Mouse (Mus musculus) heart, embryonic 14.5 days (tissue): Measurements from ENCODE around the gene Pipox. TPM values are rescaled to one million over a fixed set of nuclear protein-coding genes. Genes with fewer than 3 reads are reported as not detected.

Experiments
- ATAC-seq: fragments of 200-750 bp; cut with Nextera tagmentation; 2 replicates; pipeline ENCODE4 v1.8.0; 2017; ENCODE audit warnings: low read depth, moderate TSS enrichment; ENCODE audit not compliant: insufficient number of reproducible peaks, insufficient read depth, low FRiP score
- H3K27ac ChIP-seq, 2 experiments: fragments of 200-500 bp in 1 of 2; fragments of 300-500 bp in 1 of 2; sonication (generic) in 1 of 2; replicated peaks in 1 of 2; 2 replicates each; pipeline ENCODE4 v1.5.1; 2012 to 2014; ENCODE audit warnings: low read depth in 2 of 2, low read length in 2 of 2, control low read depth in 1 of 2, mild to moderate bottlenecking in 1 of 2, mixed read lengths in 1 of 2; ENCODE audit not compliant: control insufficient read depth in 1 of 2, insufficient read depth in 1 of 2
- H3K27me3 ChIP-seq: fragments of 300-500 bp; sonication (generic); 2 replicates; pipeline ENCODE4 v1.6.1; 2014; ENCODE audit warnings: mild to moderate bottlenecking, low read length, control low read depth; ENCODE audit not compliant: control insufficient read depth, insufficient read depth
- H3K36me3 ChIP-seq: fragments of 300-500 bp; sonication (generic); 2 replicates; pipeline ENCODE4 v1.6.1; 2014; ENCODE audit warnings: mild to moderate bottlenecking, control low read depth, low read length, mixed read lengths; ENCODE audit not compliant: control insufficient read depth, insufficient read depth
- H3K4me1 ChIP-seq, 2 experiments: fragments of 200-500 bp in 1 of 2; fragments of 300-500 bp in 1 of 2; sonication (generic) in 1 of 2; 2 replicates each; pipeline ENCODE4 v1.6.1; 2012 to 2014; ENCODE audit warnings: low read length in 2 of 2, control low read depth in 1 of 2, mixed read lengths in 1 of 2; ENCODE audit not compliant: control insufficient read depth in 2 of 2, insufficient read depth in 2 of 2
- H3K4me2 ChIP-seq: fragments of 300-500 bp; sonication (generic); 2 replicates; pipeline ENCODE4 v1.6.1; 2014; ENCODE audit warnings: mild to moderate bottlenecking, low read length
- H3K4me3 ChIP-seq, 2 experiments: fragments of 200-500 bp in 1 of 2; fragments of 300-500 bp in 1 of 2; sonication (generic) in 1 of 2; 2 replicates each; pipeline ENCODE4 v1.5.1; 2012 to 2014; ENCODE audit warnings: low read length in 2 of 2, mild to moderate bottlenecking in 2 of 2, control low read depth in 1 of 2, low read depth in 1 of 2, moderate library complexity in 1 of 2; ENCODE audit not compliant: control insufficient read depth in 1 of 2, insufficient read depth in 1 of 2
- H3K9ac ChIP-seq: fragments of 300-500 bp; sonication (generic); 2 replicates; pipeline ENCODE4 v1.6.1; 2014; ENCODE audit warnings: mild to moderate bottlenecking, low read length
- H3K9me3 ChIP-seq: fragments of 300-500 bp; sonication (generic); 2 replicates; pipeline ENCODE4 v1.6.1; 2016; ENCODE audit warnings: low read length, control low read depth; ENCODE audit not compliant: control insufficient read depth
- WGBS: fragments of 180-500 bp; shearing (Covaris S2); extraction: QIAGEN DNeasy Blood & Tissue Kit; methylation state at CpG from one replicate; pipeline ENCODE4 v1.1.7; 2014; 5-methylcytosine and 5-hydroxymethylcytosine counted together
- polyA plus RNA-seq: library from polyadenylated mRNA; unstranded; fragments of >200 nt; fragmentation: Nextera tagmentation; extraction: Ambion mirVana; gene quantifications from 2 replicates; pipeline ENCODE4 v1.2.1, GENCODE M21; 2014

Pipox gene
- polyA plus RNA-seq, 1 experiment from 2014 or later = 3.8 TPM

- Histone ChIP-seq H3K36me3 (peaks cover 99% of the 10 kb centered on the region), H3K4me2 (no peak overlapping the region), H3K9me3 (no peaks in the 10 kb centered on the region), H3K27ac (no peak overlapping the region), H3K9ac (no peak overlapping the region), H3K27me3 (no peaks in the 10 kb centered on the region), H3K4me1 (no peaks in the 10 kb centered on the region; a peak in 2 of 4 replicates), H3K4me3 (no peak overlapping the region)
- ATAC-seq = no peak
- WGBS = 46% methylated on average over 3 of the region's 3 CpGs
Observed at GRCm38 (mm10) chr11:77852195-77852594, 41.7 kb downstream of the Pipox start.

GRCm38 (mm10) chr11:77851483-77852010, 42.3 kb downstream of the Pipox start:
- H3K4me3 ChIP-seq = no peak overlapping the region
- no peak overlapping the region for H3K27ac ChIP-seq
- no peak overlapping the region for H3K4me2 ChIP-seq
- no peaks in the 10 kb centered on the region; a peak in 2 of 4 replicates for H3K4me1 ChIP-seq
- no peaks in the 10 kb centered on the region for H3K27me3 ChIP-seq
- ATAC-seq = no peak
- H3K9ac ChIP-seq = no peak overlapping the region
- no peaks in the 10 kb centered on the region for H3K9me3 ChIP-seq
- peaks cover 99% of the 10 kb centered on the region for H3K36me3 ChIP-seq
- 82% methylated on average over 6 of the region's 6 CpGs for WGBS

- Histone ChIP-seq H3K4me1 (no peaks in the 10 kb centered on the region; a peak in 2 of 4 replicates), H3K9ac (no peak overlapping the region), H3K4me2 (no peak overlapping the region), H3K27ac (peak overlapping the region in 1 of 2 experiments; percentile 6; a peak in 1 of 4 replicates), H3K36me3 (peaks cover 99% of the 10 kb centered on the region), H3K9me3 (no peaks in the 10 kb centered on the region), H3K4me3 (no peak overlapping the region), H3K27me3 (no peaks in the 10 kb centered on the region)
- ATAC-seq = no peak; the same call in 1 of the 2 replicates
- WGBS = 66% methylated on average over 24 of the region's 24 CpGs
Observed at GRCm38 (mm10) chr11:77850401-77851244, 43.3 kb downstream of the Pipox start.

- H3K4me1 ChIP-seq = no peaks in the 10 kb centered on the region; a peak in 2 of 4 replicates
- no peaks in the 10 kb centered on the region for H3K27me3 ChIP-seq
- no peak for ATAC-seq
- no peak overlapping the region for H3K9ac ChIP-seq
- no peak overlapping the region for H3K27ac ChIP-seq
- H3K9me3 ChIP-seq = no peaks in the 10 kb centered on the region
- peaks cover 99% of the 10 kb centered on the region for H3K36me3 ChIP-seq
- WGBS = 63% methylated on average over 7 of the region's 7 CpGs
- no peak overlapping the region for H3K4me3 ChIP-seq
- no peak overlapping the region for H3K4me2 ChIP-seq
Observed at GRCm38 (mm10) chr11:77849151-77849550, 44.7 kb downstream of the Pipox start.

GRCm38 (mm10) chr11:77848131-77848530, 45.8 kb downstream of the Pipox start:
- no peaks in the 10 kb centered on the region for H3K27me3 ChIP-seq
- no peaks in the 10 kb centered on the region; a peak in 2 of 4 replicates for H3K4me1 ChIP-seq
- no peak for ATAC-seq
- H3K27ac ChIP-seq = no peak overlapping the region
- 47% methylated on average over 5 of the region's 5 CpGs for WGBS
- no peak overlapping the region for H3K9ac ChIP-seq
- H3K36me3 ChIP-seq = peaks cover 99% of the 10 kb centered on the region
- H3K9me3 ChIP-seq = no peaks in the 10 kb centered on the region
- H3K4me2 ChIP-seq = no peak overlapping the region
- no peak overlapping the region for H3K4me3 ChIP-seq

GRCm38 (mm10) chr11:77847599-77848128, 46.2 kb downstream of the Pipox start:
- Histone ChIP-seq H3K9me3 (no peaks in the 10 kb centered on the region), H3K4me1 (no peaks in the 10 kb centered on the region; a peak in 2 of 4 replicates), H3K4me3 (no peak overlapping the region), H3K27me3 (no peaks in the 10 kb centered on the region), H3K9ac (no peak overlapping the region), H3K27ac (no peak overlapping the region), H3K4me2 (no peak overlapping the region), H3K36me3 (peaks cover 99% of the 10 kb centered on the region)
- ATAC-seq = no peak
- 65% methylated on average over 9 of the region's 9 CpGs for WGBS

- 68% methylated on average over 4 of the region's 4 CpGs for WGBS
- H3K4me3 ChIP-seq = no peak overlapping the region
- no peaks in the 10 kb centered on the region for H3K9me3 ChIP-seq
- no peaks in the 10 kb centered on the region; a peak in 1 of 4 replicates for H3K4me1 ChIP-seq
- H3K27me3 ChIP-seq = no peaks in the 10 kb centered on the region
- H3K9ac ChIP-seq = no peak overlapping the region
- ATAC-seq = no peak
- no peak overlapping the region for H3K4me2 ChIP-seq
- H3K36me3 ChIP-seq = peaks cover 100% of the 10 kb centered on the region
- H3K27ac ChIP-seq = no peak overlapping the region
Observed at GRCm38 (mm10) chr11:77843906-77844200, 50.0 kb downstream of the Pipox start.
